Mouse (Mus musculus) lung, postnatal 4 days (tissue): ENCODE data around the gene Olfr172.

Experiments used
- DNase-seq, 2 experiments: peaks; one replicate each; pipeline ENCODE4 v3.0.0; 2021

Gene Olfr172

DNA sequence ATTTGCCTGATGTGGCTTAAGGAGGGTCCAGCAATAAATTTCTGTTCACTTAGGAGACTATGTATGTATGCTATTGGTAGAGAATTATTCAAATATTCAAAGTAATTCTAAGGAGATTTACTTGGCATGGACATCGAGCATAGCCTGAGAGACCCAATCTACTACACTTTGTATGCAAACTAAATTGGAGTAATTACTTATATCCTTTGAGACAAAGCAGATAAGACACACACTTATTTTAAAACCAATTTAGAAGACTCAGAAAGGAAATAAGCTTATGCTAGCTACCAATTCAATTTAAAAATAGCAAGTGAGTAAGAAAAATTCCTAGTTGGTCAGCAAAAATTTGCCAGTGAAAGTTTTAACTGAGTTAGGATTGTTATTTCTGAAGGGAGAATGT lies at the start of gene Olfr172:
TSS of gene Olfr172 (minus strand) at position 101 of the 400 bp plus-strand sequence.
- DNase-seq: no peak

DNA sequence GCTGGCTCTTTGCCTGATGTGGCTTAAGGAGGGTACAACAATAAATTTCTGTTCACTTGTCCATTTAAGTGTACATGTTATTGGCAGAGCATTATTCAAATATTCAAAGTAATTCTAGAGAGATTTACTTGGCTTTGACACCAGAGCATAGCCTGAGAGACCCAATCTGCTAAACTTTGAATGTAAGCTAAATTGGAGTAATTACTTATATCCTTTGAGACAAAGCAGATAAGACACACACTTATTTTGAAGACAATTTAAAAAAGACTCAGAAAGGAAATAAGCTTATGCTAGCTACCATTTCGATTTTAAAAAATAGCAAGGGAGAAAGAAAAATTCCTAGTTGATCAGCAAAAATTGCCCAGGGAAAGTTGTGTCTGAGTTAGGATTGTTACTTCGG lies 37.2 kb upstream of the Olfr172 start, which contains the start of gene Olfr173:
TSS of gene Olfr173 (minus strand) at position 101 of the 400 bp plus-strand sequence.
- no peak for DNase-seq

DNA sequence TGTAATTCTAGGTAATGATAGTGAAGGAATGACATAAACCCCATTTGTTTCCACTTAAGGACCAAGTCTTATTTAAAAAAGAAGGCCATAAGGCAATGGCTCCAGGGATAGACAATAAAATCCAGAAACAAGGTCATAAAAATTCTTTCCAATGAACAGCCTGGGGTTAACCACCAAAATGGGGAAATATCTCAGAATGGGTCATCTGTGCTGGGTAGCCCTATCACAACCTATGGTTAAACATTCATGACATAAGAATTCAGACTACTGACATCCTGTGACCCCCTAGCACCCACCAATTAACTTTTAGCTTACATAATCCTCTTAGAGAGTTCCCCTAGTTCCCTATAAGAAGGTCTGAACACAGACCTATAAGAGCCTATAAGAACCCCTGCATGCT lies 6.8 kb downstream of the Olfr172 start:
- no peak for DNase-seq

DNA sequence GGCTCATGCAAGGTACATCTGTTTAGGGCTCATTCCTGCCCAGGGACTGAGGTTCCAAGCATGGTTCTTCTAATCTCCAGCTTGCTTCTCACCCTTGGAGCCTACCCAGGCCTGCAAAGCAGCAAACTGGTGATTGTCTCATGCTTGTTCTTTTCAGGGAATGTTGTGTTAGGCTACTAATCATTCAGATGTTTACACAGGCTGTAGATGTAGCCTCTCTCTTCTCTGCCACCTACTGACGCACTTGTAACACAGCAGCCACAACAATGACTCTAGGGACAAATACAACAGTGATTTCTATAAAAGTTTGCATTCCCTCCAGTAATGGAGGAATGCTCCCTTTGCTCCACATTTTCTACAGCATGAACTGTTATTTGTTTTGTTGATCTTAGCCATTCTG lies 11.7 kb downstream of the Olfr172 start:
- no peak for DNase-seq

DNA sequence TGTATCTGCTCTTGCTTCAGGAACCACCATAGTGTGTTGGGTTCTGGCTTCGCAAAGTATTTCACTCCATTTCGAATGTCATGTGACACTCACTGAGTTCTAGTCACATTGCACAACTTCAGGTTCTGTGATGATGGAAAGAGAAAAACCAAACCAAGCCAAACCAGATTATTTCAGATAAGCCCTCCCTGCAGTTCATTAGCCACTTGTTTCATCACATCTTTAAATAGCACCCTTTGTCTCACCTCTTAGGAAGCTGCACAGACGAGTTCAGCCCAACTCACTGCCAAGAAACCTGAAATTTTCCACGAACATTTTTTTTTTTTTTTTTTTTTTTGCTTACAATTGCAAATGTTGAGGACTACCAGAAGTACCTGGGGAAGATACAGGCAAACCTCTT lies 16.3 kb downstream of the Olfr172 start:
- DNase-seq: no peak

DNA sequence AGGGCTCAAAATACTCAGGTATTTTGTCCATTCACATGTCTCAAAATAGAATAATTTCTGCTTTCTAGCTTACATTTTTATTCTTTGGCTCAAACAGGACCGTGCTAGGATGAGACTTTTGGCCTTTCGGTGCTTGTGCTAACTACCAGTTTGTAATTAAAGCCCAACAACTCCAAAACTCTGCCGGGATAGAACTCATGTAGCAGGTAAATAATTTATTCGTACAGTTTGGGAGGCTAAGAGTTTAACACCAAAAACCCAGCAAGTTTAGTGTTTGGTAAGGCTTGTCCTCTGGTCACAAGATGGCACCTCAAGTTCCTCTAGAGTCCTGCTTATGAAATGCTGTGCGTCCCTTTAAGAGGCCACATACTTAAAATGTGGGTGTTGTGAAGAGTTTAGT lies 22.2 kb downstream of the Olfr172 start:
- DNase-seq: no peak

DNA sequence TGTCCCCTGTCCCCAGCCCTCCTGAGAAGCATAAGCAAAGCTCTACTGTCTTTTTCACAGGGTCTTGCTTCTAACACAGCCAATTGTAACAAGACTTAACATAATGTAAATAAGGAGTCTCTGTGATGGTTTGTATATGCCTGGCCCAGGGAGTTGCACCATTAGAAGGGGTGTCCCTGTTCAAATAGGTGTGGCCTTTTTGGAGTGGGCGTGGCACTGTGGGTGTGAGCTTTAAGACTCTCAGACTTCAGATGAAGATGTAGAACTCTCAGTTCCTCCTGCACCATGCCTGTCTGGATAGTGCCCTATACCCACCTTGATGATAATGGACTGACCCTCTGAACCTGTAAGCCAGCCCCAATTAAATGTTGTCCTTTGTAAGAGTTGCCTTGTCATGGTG lies 24.2 kb downstream of the Olfr172 start:
- DNase-seq: no peak

DNA sequence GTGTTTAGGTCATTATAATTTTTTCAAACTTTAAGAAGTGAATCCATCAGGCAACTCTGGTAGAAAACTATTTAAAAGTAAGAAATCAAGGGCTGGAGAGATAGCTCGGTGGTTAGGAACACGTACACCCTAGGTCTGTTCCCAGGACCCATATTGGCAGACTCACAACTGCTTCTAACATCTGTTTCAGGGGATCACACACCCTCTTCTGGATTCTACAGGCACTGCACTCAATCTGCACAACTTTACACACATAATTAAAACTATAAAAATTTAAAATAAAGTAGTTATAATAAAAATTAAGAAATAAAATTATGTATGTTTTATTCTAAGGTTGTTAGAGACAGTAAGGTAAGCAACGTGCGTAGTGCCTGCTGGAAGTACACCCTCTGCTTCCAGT lies 24.8 kb downstream of the Olfr172 start:
- no peak for DNase-seq

DNA sequence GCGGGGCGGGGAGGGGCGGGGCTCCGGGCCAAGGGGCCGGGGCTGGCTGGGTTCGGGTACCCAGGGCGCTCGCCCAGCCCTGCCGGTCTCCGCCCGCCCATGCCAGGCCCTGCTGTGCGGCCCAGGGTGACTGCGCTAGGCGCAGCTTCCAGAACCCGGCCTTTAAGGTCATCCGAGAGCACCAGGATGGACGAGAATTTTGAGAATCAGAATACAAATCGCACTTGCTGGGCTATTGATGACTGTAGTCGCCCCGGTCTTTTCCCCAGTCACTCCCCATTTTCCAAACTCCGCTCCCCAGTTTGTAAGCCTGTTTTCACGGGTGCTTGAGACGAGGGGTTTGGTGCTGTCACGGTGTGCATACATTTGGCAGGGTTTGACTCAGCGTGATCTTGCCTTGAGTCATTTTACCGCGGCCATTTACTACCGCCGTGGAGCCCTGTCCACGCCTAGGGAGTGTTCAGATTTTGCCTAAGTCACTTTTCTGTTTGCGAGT lies 34.8 kb downstream of the Olfr172 start:
- DNase-seq: no peak

DNA sequence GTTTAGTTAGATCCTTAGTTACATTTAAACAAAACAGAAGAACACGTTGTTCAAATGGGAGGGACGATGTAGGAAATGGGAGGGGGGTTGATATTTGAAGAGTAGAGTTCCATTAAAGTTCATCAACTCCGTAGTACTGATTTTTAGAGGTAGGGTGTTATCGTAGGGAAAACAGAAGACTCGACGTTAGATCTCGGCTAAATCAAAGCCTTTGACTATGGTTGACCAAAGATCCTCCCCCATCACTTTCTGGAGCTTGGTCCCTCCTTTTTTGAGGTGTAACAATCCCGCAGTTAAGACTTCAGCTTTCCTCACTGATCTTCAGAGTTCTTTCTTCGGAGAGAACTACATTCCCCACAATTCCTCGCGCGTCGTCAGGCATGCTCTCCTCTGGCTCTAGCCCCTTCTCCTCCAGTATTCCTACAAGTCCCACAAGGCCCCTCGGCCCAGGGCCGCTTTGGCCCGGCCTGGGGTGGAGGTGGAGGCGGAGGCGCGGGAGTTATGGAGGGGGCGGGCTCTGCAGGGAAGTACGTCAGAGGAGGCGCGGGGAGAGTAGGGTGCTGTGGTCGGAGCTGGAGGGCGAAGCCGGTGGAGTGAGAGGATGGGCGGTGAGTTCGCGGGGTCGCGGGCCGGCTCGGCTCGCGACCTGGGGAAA lies 35.4 kb downstream of the Olfr172 start, which contains the start of gene Cldnd1:
TSS of gene Cldnd1 (plus strand) at position 434 of the 655 bp plus-strand sequence.
- DNase-seq: peak; percentile 96 to 97

DNA sequence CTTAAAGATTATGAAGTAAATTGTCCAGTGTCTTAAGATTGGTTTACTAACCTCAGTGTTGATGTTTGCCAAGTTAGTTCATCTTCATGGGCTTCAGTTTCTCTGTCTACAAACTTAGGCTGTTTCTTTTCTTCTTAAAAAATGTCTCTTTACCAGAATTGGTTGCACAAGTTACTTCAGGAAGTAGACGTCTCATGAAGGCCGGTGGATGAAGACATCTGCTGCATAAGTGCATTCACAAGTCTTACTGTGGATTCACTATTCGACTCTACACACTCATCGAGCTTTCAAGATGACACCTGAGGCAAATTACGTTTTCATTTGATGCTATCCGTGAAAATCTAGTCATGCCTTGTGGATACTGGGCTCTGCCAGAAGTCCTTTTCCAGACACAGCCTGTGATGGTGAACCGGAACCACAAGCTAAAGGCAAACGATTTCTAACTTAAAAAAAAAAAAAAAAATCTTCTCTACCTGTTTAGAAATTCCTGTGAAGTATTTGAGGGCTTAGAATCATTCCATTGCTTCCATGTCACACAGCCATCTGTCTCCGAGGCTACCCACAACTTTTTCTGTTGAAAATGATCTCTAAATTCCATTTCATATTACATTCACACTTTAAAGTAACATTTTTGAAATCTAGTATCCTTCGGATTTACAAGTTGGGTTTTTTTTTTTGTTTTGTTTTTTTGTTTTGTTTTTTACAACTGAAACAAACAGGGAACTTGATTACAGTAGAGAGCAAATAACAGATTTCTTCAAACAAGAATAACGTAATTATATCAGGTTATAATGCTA lies 36.1 kb downstream of the Olfr172 start:
- DNase-seq: no peak

DNA sequence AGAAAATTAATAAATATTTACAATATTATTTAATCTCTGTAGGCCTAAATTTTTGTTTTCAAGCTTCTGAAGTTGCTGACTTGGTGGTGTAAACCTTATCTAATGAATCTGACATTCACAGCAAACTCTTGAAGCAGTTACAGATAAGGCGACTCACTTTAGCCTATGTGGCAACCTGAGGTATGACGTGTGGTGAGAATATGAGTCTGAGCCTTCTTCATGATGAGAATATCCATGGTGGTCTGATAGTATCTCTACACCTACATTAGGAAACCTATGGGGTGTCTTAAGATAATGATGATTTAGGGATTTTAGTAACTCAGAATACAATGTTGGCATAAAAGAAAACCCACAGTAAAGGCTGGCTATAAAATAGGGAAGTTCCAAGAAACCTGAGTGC lies 40.7 kb downstream of the Olfr172 start:
- DNase-seq: no peak

DNA sequence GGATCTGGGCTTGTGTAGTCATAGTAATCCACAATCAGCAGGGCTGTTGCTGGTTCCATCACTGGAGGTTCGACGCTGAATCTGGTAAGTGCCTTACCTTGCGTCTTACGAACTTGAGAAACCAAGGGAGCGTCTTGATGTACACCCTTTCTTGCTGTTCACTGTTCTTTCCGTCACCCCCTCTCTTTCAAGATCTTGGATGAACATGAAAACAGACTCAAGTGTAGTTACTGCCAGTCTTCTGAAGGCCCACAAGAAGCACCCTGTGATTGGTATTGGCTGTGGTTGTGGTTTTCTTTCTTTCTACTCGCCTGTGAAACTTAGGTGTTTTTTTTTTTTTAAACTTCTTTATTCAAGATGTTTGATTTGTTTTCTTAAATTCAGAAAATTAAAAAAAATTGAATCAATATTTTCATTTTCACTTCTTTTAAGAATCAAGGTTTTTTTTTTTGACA lies 44.3 kb downstream of the Olfr172 start, which contains the start of gene Gpr15:
TSS of gene Gpr15 (minus strand) at position 405 of the 455 bp plus-strand sequence.
- DNase-seq: no peak

DNA sequence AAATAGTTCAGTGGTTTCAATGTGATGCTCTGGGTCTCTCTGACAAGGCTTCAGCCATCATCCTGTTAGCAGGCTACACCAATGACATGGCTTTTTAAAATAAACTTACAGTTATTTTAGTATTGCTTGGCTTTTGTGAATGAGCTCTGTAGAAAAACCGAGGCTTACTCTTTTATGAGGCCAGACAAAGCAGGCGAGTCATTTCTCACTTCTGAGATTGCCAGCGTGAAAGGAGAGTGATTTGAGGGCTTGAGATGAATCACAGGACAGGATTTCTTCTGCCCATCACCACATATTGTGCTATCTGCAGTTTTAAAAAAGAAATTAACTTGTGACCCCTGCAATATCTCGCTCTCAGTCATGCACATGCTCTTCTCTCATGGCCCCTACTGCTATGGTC lies 48.0 kb downstream of the Olfr172 start:
- no peak for DNase-seq

DNA sequence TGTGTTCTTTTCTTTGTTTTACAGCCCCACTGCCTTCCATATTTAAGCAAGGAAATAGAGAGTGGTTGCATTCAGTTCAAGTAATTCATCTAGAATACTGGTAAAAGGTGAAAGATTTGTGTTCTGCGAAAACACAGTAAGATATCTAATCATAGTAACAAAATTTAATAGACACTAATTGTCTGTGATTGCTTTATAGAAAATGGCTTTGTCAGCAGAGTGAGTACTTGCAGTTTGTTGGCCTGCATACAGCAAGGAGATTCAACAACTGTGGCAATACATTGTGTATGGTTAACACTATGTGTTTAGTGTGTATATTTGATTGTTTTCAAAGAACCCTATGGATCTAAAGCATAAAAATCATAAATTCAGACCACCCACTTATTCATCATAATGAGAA lies 49.8 kb downstream of the Olfr172 start:
- DNase-seq: no peak

DNA sequence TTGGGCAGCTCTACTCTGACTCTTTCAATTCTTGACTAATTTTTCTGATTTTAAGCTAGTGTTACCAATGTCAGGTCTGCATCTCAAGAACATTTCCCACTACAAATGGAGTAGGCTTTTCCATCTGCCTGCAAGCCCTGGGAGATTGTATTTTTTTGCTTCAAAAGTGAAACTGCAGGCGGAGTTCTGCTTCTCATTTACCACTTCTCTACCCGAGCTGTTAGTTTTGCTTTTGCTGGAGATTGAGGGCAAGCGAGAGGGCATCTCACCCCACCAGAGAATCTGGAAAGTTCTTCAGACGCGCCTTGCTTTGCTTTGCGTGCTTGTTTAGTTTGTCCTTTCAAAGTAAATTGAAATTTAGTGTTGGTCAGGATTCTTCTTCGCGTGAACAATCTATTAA lies 50.8 kb downstream of the Olfr172 start:
- DNase-seq: no peak
